Mouse (Mus musculus): ENCODE results near the gene Cbarp.

GRCm38 (mm10) chr10:80144864-80145838, 4.5 kb upstream of the Cbarp start:
- no peak for TF ChIP-seq POLR2A (IDR thresholded peaks at IDR 0.05; ENCODE audit: low read depth, low read length)
- TF ChIP-seq ZKSCAN1 (IDR thresholded peaks at IDR 0.05; ENCODE audit: borderline replicate concordance, low read depth, low read length), result no peak
